13 mouse cellular contexts compared by ENCODE assay signal in genomic region chr14:121506336-121506735, GRCm38 (mm10). TPM values are rescaled to one million over a fixed set of nuclear protein-coding genes. Genes with fewer than 3 reads are reported as not detected.
DNase-seq lines count a peak whose midpoint lies in the region; ATAC-seq and TF ChIP-seq lines count a peak whose summit lies in the region.
"Had no signal": no experiment of that assay in that cellular context is flagged by ENCODE, and none has a peak within 500 bp of the region (broad histone marks: within the 10 kb centered on the region; RNA-seq: fewer than 3 reads in every experiment).

No protein-coding gene starts in this region.

- H3K27ac ChIP-seq in liver, postnatal 0 days (ENCODE audit: low read depth), result no peak overlapping the region
- H3K27ac ChIP-seq in liver, embryonic 12.5 days, result no peak overlapping the region
- H3K27ac ChIP-seq in kidney, embryonic 15.5 days, result no peak overlapping the region
- peak overlapping the region; percentile 44; the same call in 1 of the 2 replicates for H3K27ac ChIP-seq in small intestine, adult 2 months (ENCODE audit: insufficient read depth, low read depth, low read length)
- no peak overlapping the region for H3K27ac ChIP-seq in midbrain, embryonic 13.5 days
- H3K27ac ChIP-seq: embryonic facial prominence, embryonic 15.5 days had no signal

- no peak for TF ChIP-seq EP300 in liver, postnatal 0 days (IDR thresholded peaks at IDR 0.05; ENCODE audit: low read depth)

- H3K36me3 ChIP-seq in liver, postnatal 0 days (replicated peaks; ENCODE audit: insufficient read depth, low read length), result no peaks in the 10 kb centered on the region
- H3K36me3 ChIP-seq in liver, embryonic 12.5 days, result no peaks in the 10 kb centered on the region
- no peaks in the 10 kb centered on the region for H3K36me3 ChIP-seq in kidney, embryonic 15.5 days
- H3K36me3 ChIP-seq in small intestine, adult 2 months (ENCODE audit: control insufficient read depth, insufficient read depth, low read length), result peaks cover 8% of the 10 kb centered on the region; the same call in 1 of the 2 replicates
- H3K36me3 ChIP-seq in midbrain, embryonic 13.5 days, result no peaks in the 10 kb centered on the region
- H3K36me3 ChIP-seq: embryonic facial prominence, embryonic 15.5 days had no signal

- H3K9me3 ChIP-seq in liver, postnatal 0 days (ENCODE audit: low read length), result no peaks in the 10 kb centered on the region
- no peaks in the 10 kb centered on the region for H3K9me3 ChIP-seq in liver, embryonic 12.5 days (replicated peaks)
- no peaks in the 10 kb centered on the region for H3K9me3 ChIP-seq in kidney, embryonic 15.5 days (replicated peaks)
- no peaks in the 10 kb centered on the region for H3K9me3 ChIP-seq in midbrain, embryonic 13.5 days
- H3K9me3 ChIP-seq: embryonic facial prominence, embryonic 15.5 days had no signal

- peak; percentile 17; the same call in 1 of the 2 replicates for TF ChIP-seq POLR2A in small intestine, adult 2 months (IDR thresholded peaks at IDR 0.05; ENCODE audit: low read depth, low read length)

- H3K4me3 ChIP-seq in liver, postnatal 0 days (ENCODE audit: low read depth, low read length), result no peak overlapping the region
- no peak overlapping the region for H3K4me3 ChIP-seq in liver, embryonic 12.5 days
- H3K4me3 ChIP-seq in kidney, embryonic 15.5 days (replicated peaks), result no peak overlapping the region
- H3K4me3 ChIP-seq in small intestine, adult 2 months (ENCODE audit: low read depth, low read length), result peak overlapping the region; percentile 24; the same call in 1 of the 2 replicates
- H3K4me3 ChIP-seq in midbrain, embryonic 13.5 days (replicated peaks), result no peak overlapping the region
- H3K4me3 ChIP-seq: embryonic facial prominence, embryonic 15.5 days; megakaryocyte, embryonic 14.5 days; myocyte had no signal

- H3K4me1 ChIP-seq in liver, postnatal 0 days (ENCODE audit: insufficient read depth), result peaks cover 4% of the 10 kb centered on the region; the same call in 1 of the 2 replicates
- no peaks in the 10 kb centered on the region for H3K4me1 ChIP-seq in liver, embryonic 12.5 days
- H3K4me1 ChIP-seq in kidney, embryonic 15.5 days, result peaks cover 20% of the 10 kb centered on the region
- peaks cover 7% of the 10 kb centered on the region for H3K4me1 ChIP-seq in small intestine, adult 2 months (ENCODE audit: control insufficient read depth, insufficient read depth, insufficient read length, low read length)
- peaks cover 8% of the 10 kb centered on the region for H3K4me1 ChIP-seq in midbrain, embryonic 13.5 days (replicated peaks)
- H3K4me1 ChIP-seq: megakaryocyte, embryonic 14.5 days had no signal

- TF ChIP-seq CTCF in liver, postnatal 0 days (IDR thresholded peaks at IDR 0.05; ENCODE audit: low read depth), result no peak
- 0 out of 2 replicates have a peak, but pooled peaks have one; percentile 19 for TF ChIP-seq CTCF in small intestine, adult 2 months (IDR thresholded peaks at IDR 0.05; ENCODE audit: extremely low read depth, insufficient read length, insufficient replicate concordance, low read depth, low read length)

- peak; percentile 40 for DNase-seq in liver, postnatal 0 days
- DNase-seq in WW6 (ENCODE audit: low read depth, low spot score), result peak; percentile 96
- no peak for DNase-seq in cerebellum, postnatal 25 days
- DNase-seq in urinary bladder, postnatal 10 days (ENCODE audit: low spot score), result no peak
- DNase-seq: adrenal gland, postnatal 14 days had no signal

- peak overlapping the region; percentile 18; the same call in 1 of the 2 replicates for H3K4me2 ChIP-seq in liver, postnatal 0 days (ENCODE audit: low read depth, low read length)
- H3K4me2 ChIP-seq in liver, embryonic 12.5 days, result no peak overlapping the region
- no peak overlapping the region for H3K4me2 ChIP-seq in kidney, embryonic 15.5 days
- H3K4me2 ChIP-seq in midbrain, embryonic 13.5 days (replicated peaks), result no peak overlapping the region
- H3K4me2 ChIP-seq: embryonic facial prominence, embryonic 15.5 days had no signal

- H3K9ac ChIP-seq in liver, postnatal 0 days (replicated peaks), result no peak overlapping the region
- H3K9ac ChIP-seq in liver, embryonic 12.5 days, result no peak overlapping the region
- H3K9ac ChIP-seq in kidney, embryonic 15.5 days, result no peak overlapping the region
- no peak overlapping the region for H3K9ac ChIP-seq in midbrain, embryonic 13.5 days (replicated peaks)
- H3K9ac ChIP-seq: embryonic facial prominence, embryonic 15.5 days had no signal

- peaks cover 16% of the 10 kb centered on the region for H3K27me3 ChIP-seq in liver, postnatal 0 days (ENCODE audit: insufficient read depth, low read length)
- H3K27me3 ChIP-seq in liver, embryonic 12.5 days (replicated peaks), result peaks cover 47% of the 10 kb centered on the region
- H3K27me3 ChIP-seq in kidney, embryonic 15.5 days, result peaks cover 32% of the 10 kb centered on the region
- H3K27me3 ChIP-seq in small intestine, adult 2 months (ENCODE audit: control insufficient read depth, insufficient read depth, low read length), result 0 out of 2 replicates have a peak, but pooled peaks cover 4% of the 10 kb centered on the region
- H3K27me3 ChIP-seq in midbrain, embryonic 13.5 days, result peaks cover 35% of the 10 kb centered on the region

- WGBS in liver, postnatal 0 days (ENCODE audit: insufficient replicate concordance), result 10% methylated on average over 6 of the region's 6 CpGs
- 4% methylated on average over 6 of the region's 6 CpGs for WGBS in liver, embryonic 12.5 days (ENCODE audit: insufficient replicate concordance)
- 14% methylated on average over 6 of the region's 6 CpGs for WGBS in kidney, embryonic 15.5 days
- WGBS in small intestine, adult 2 months, result 38% methylated on average over 6 of the region's 6 CpGs
- WGBS in midbrain, embryonic 13.5 days, result 16% methylated on average over 6 of the region's 6 CpGs

- peak; percentile 88 for ATAC-seq in liver, postnatal 0 days
- ATAC-seq in liver, embryonic 12.5 days, result no peak
- 0 out of 2 replicates have a peak, but pooled peaks have one; percentile 50 for ATAC-seq in kidney, embryonic 15.5 days (replicated peaks; ENCODE audit: low FRiP score)
- ATAC-seq in midbrain, embryonic 13.5 days, result no peak
- ATAC-seq: forebrain, embryonic 14.5 days had no signal

RNA-seq across cellular contexts. Expression of gene Slc15a1, which starts 1.3 kb away (rescaled TPM):
- not detected in 2 replicates for polyA plus RNA-seq in liver, postnatal 0 days (2015; fragmentation: Nextera tagmentation; extraction: Ambion mirVana)
- polyA plus RNA-seq in liver, embryonic 12.5 days (2016; fragmentation: Nextera tagmentation; extraction: Ambion mirVana), result not detected in 2 replicates
- 0.35 and 0.48 TPM in 2 replicates for polyA plus RNA-seq in kidney, embryonic 15.5 days (2015; fragmentation: Nextera tagmentation; extraction: Ambion mirVana)
- polyA plus RNA-seq in small intestine, adult 2 months (2012; rRNA removed), result 31.3 and 304 TPM in 2 replicates
- 0.05 TPM in 1 of 2 replicates, not detected in the other for polyA plus RNA-seq in midbrain, embryonic 13.5 days (2015; fragmentation: Nextera tagmentation; extraction: Ambion mirVana)
- polyA plus RNA-seq: forebrain, embryonic 14.5 days; myocyte had no signal

Comparison
In these comparisons a context has a peak if more than half of its experiments do, and no peak if none do; other contexts are left out.
1. ATAC-seq: peak in liver, postnatal 0 days (single experiment) and kidney, embryonic 15.5 days (single experiment); none in liver, embryonic 12.5 days (single experiment) and midbrain, embryonic 13.5 days (single experiment).
2. DNase-seq: peak in liver, postnatal 0 days (single experiment) and WW6 (single experiment); none in cerebellum, postnatal 25 days (0 of 2) and urinary bladder, postnatal 10 days (single experiment).
3. RNA of gene Slc15a1, which starts 1.3 kb away (polyA plus RNA-seq): 31.3 to 304 TPM in small intestine, adult 2 months; 0.35 to 0.48 TPM in kidney, embryonic 15.5 days, 0.05 TPM in midbrain, embryonic 13.5 days, not detected in liver, postnatal 0 days and not detected in liver, embryonic 12.5 days; every median in the first group is over 10 times any median in the second.